Mouse (Mus musculus): ENCODE results near the gene Mif4gd.

DNA sequence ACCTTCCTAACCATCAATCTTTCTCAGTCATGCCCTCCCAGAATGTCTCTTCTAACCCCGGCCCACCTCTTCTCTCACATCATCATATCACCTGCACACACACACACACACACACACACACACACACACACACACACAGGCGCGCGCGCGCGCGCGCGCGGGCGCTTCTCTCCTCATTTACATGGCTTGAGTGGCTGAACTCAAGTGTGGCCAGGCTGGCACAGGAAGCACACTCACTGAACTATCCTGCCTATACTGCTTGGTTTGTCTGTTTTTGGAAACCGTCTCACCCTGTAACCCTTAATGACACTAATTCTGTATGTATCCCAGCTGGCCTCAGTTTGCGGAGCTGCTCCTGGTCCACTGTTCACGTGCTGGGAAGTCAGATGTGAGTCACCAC lies 12.0 kb downstream of the Mif4gd start:
- no peak for TF ChIP-seq POLR2A (IDR thresholded peaks at IDR 0.05; ENCODE audit: borderline replicate concordance, insufficient read depth, low read length)
- TF ChIP-seq CTCF (IDR thresholded peaks at IDR 0.05; ENCODE audit: borderline replicate concordance, insufficient read depth, low read depth, low read length) = no peak
